Mouse (Mus musculus): ENCODE measurements at regions not wholly inside any gene's neighbourhood (a gene's known extent, or its start where the extent isn't known, plus 50 kb on each side); places are given as distances from the start of the nearest gene placed in this dataset.

DNA sequence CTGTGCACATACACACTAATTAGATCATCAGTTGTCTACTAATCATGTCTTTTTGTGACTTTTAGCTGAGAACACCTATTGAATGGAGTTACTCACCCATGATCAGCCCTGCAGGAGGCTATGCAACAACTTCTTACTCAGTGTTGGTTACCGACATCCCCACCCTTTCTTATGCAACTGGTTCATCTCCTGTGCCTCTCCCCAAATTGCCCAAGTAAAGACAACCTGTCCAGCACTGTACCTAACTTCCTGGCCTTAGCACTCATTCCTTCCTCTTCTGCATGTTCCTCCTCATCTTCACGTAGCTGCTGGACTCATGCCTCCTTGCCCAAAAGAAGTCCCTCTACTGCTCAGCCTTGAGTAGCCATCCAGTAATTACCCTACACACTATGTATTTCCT is 76.2 kb upstream of the Klf7 start:
- no peak overlapping the region for H3K4me2 ChIP-seq (ENCODE audit: low read depth, low read length)
- no peak overlapping the region for H3K9ac ChIP-seq (ENCODE audit: low read depth, low read length)
- no peak overlapping the region for H3K27ac ChIP-seq (ENCODE audit: low read length)
- no peak for ATAC-seq
- H3K27me3 ChIP-seq (replicated peaks; ENCODE audit: control insufficient read depth, insufficient read depth, low read length): no peaks in the 10 kb centered on the region
- 79% methylated on average over 2 of the region's 2 CpGs for WGBS
- no peak overlapping the region for H3K4me3 ChIP-seq (ENCODE audit: low read length)
- 0 out of 2 replicates have a peak, but pooled peaks cover 4% of the 10 kb centered on the region for H3K4me1 ChIP-seq (ENCODE audit: control insufficient read depth, insufficient read depth, low read length)
- no peaks in the 10 kb centered on the region for H3K9me3 ChIP-seq (ENCODE audit: control insufficient read depth, low read length)
- no peaks in the 10 kb centered on the region for H3K36me3 ChIP-seq (ENCODE audit: control insufficient read depth, insufficient read depth, low read length)

DNA sequence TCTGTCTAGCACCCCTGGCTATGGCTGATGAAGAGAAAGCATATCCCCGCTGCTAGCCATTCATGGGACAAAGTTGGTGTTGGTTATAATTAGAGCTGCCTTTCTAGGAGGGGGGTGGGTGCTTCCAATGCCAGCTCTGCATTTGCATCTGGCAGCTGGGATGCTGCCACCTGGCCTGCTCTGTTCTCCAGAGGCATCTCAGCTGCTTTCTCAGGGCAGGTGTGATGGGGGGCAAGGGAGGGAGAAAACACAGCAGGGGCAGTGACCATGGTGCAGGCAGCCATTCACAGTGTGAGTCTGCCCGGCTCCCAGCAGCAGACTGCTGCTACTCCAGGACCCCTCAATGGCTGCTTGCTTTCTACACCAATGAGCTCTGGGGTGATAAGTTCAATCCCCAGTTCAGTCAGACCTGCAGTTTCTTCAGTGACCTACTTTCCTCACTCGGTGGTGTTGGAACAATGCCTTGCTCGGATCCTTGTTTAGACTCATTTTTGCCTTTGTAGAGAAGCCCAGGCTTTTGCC is 73.9 kb upstream of the Klf7 start:
- H3K27me3 ChIP-seq (replicated peaks; ENCODE audit: control insufficient read depth, insufficient read depth, low read length): no peaks in the 10 kb centered on the region
- 35% methylated on average over 4 of the region's 4 CpGs for WGBS
- no peak for ATAC-seq

DNA sequence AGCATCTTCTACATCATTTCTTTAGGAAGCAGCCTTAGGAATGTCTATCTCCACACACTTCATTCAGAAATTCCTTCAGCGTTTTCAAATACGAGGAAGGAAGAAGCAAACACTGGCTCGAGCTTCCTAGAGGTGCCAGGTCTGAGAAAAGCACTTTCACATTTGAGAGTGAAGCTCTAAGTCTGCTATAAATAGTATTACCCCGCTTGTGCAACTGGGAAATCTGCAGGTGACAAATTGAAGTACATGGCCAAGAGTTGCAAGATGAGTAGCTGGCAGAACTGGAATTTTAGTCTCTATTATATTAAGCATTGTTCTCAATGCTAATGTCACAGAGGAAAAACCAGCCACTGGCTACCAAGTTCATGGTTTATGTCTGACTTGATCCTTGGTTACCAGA is 73.2 kb upstream of the Klf7 start:
- ATAC-seq: no peak
- Histone ChIP-seq H3K27me3 (replicated peaks; ENCODE audit: control insufficient read depth, insufficient read depth, low read length) (no peaks in the 10 kb centered on the region), H3K9ac (ENCODE audit: low read depth, low read length) (no peak overlapping the region), H3K9me3 (ENCODE audit: control insufficient read depth, low read length) (no peaks in the 10 kb centered on the region), H3K4me2 (ENCODE audit: low read depth, low read length) (no peak overlapping the region), H3K4me1 (ENCODE audit: control insufficient read depth, insufficient read depth, low read length) (peaks cover 11% of the 10 kb centered on the region), H3K27ac (ENCODE audit: low read length) (no peak overlapping the region), H3K4me3 (ENCODE audit: low read length) (no peak overlapping the region), H3K36me3 (ENCODE audit: control insufficient read depth, insufficient read depth, low read length) (no peaks in the 10 kb centered on the region)
- 57% methylated on average over 4 of the region's 4 CpGs for WGBS

More for the DNA sequence above, 73.9 kb upstream of the Klf7 start:
- Histone ChIP-seq H3K9ac (ENCODE audit: low read depth, low read length) (no peak overlapping the region), H3K27ac (ENCODE audit: low read length) (no peak overlapping the region), H3K4me2 (ENCODE audit: low read depth, low read length) (no peak overlapping the region), H3K4me3 (ENCODE audit: low read length) (no peak overlapping the region), H3K36me3 (ENCODE audit: control insufficient read depth, insufficient read depth, low read length) (no peaks in the 10 kb centered on the region), H3K9me3 (ENCODE audit: control insufficient read depth, low read length) (no peaks in the 10 kb centered on the region), H3K4me1 (ENCODE audit: control insufficient read depth, insufficient read depth, low read length) (peaks cover 11% of the 10 kb centered on the region)

DNA sequence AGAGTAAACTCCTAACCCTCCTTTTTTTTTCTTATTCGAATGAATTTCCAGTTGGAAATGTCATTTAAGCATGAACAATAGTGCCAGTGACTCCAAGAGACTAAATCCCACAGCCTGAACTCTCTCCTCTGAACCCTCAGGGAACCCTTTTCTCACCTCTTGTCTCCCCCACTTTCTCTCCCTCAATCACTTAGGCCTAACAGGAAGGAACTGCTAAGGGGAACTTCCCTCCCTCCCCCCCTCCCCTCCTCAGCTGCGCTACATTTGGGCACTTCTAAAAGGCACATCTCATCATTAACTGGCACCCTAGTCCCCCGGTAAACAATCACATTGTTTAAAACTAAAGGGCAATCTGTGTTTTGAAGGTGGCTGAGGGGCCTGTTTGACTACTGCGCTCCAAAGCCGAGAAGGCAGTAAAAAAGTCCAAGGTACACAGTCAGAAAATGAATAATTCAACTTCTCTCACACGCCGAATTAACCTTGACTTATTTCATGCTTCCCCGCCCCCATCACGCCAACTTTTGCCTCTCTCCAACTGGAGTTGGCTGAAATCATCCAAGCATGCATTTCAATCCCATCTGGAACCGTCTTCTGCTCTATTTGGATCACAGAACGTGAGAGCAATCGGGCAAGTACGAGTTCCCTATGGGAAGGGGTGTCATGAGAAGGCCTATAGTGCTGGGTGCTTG is 71.2 kb upstream of the Klf7 start:
- 44% methylated on average over 13 of the region's 13 CpGs for WGBS
- no peaks in the 10 kb centered on the region for H3K27me3 ChIP-seq (replicated peaks; ENCODE audit: control insufficient read depth, insufficient read depth, low read length)
- H3K9ac ChIP-seq (ENCODE audit: low read depth, low read length): no peak overlapping the region
- H3K36me3 ChIP-seq (ENCODE audit: control insufficient read depth, insufficient read depth, low read length): no peaks in the 10 kb centered on the region
- H3K4me2 ChIP-seq (ENCODE audit: low read depth, low read length): peak overlapping the region; percentile 8; the same call in 1 of the 2 replicates
- H3K4me3 ChIP-seq (ENCODE audit: low read length): no peak overlapping the region
- ATAC-seq: peak; percentile 75
- H3K9me3 ChIP-seq (ENCODE audit: control insufficient read depth, low read length): no peaks in the 10 kb centered on the region
- peak overlapping the region; percentile 53 for H3K27ac ChIP-seq (ENCODE audit: low read length)
- H3K4me1 ChIP-seq (ENCODE audit: control insufficient read depth, insufficient read depth, low read length): peaks cover 11% of the 10 kb centered on the region

DNA sequence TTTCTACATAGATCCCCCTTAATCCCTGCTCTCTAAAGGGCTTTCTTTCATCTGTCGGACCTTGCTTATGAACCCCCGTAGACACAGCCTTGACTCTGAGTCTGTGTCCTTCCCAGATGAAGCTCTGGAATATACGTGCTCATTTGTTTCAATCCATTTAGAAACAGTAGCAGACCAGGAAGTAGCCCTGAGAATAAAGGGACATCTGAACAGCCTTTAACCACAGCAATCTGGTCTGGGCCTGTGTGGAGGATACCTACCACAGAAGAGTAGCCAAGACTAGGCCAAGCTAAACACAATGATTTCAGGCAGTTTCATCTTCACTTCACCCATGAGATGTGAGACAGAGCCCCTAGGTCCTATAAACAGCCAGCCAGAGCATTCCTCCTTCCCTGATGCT is 70.7 kb upstream of the Klf7 start:
- Histone ChIP-seq H3K9me3 (ENCODE audit: control insufficient read depth, low read length) (no peaks in the 10 kb centered on the region), H3K27me3 (replicated peaks; ENCODE audit: control insufficient read depth, insufficient read depth, low read length) (no peaks in the 10 kb centered on the region), H3K27ac (ENCODE audit: low read length) (peak overlapping the region; percentile 53), H3K4me1 (ENCODE audit: control insufficient read depth, insufficient read depth, low read length) (peaks cover 11% of the 10 kb centered on the region), H3K4me2 (ENCODE audit: low read depth, low read length) (no peak overlapping the region), H3K36me3 (ENCODE audit: control insufficient read depth, insufficient read depth, low read length) (no peaks in the 10 kb centered on the region), H3K9ac (ENCODE audit: low read depth, low read length) (no peak overlapping the region), H3K4me3 (ENCODE audit: low read length) (no peak overlapping the region)
- ATAC-seq: peak; percentile 50; the same call in 1 of the 2 replicates
- 64% methylated on average over 3 of the region's 3 CpGs for WGBS

DNA sequence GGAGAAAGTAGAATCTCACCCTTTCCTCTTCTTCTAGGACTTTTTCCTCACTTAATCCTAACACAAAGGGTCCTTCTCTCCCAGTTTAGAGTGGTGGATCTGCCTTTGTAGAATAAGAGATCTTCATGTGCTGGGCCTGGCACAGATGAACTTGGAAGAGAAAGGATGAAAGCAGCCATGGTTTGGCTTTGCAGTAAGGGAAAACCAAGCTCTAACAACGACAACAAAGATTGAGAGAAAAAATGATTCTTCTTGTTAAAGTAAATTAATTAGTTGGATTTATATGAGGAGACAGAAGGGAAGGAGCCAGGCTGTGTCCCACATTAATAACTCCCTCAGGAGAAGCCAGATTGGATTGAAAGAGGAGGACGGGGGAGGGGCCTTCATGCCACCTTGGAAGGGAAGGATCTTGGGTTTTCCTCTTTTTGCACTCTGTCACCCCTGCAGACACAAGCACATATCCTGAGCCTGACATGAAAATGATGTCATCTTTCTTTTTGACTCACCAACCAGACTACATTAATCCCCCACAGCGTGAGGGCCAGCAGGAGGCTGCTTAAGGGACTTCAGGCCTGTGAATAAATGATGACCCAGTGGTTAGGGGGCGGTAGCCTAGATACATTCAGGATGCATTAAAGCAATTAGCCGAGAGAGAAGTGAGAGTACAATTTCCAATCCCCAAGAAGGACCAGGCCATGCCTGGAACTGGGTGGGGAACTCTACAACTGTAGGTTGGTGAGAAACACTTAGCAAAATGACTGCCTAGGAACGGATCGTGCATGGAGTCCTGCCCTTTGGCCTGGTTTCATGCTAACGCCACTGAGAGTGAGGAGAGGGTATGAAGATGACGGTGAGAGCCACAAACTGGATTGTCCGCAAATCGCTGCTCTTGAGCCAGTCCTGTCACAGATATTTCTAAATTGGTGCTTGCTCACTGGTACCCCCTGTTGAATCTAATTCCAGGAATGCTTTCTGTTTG is 69.4 kb upstream of the Klf7 start:
- no peak overlapping the region for H3K4me3 ChIP-seq (ENCODE audit: low read length)
- peaks cover 11% of the 10 kb centered on the region for H3K4me1 ChIP-seq (ENCODE audit: control insufficient read depth, insufficient read depth, low read length)
- no peak for ATAC-seq
- H3K27ac ChIP-seq (ENCODE audit: low read length): no peak overlapping the region
- 76% methylated on average over 11 of the region's 11 CpGs for WGBS
- no peak overlapping the region for H3K4me2 ChIP-seq (ENCODE audit: low read depth, low read length)
- no peak overlapping the region for H3K9ac ChIP-seq (ENCODE audit: low read depth, low read length)
- H3K36me3 ChIP-seq (ENCODE audit: control insufficient read depth, insufficient read depth, low read length): no peaks in the 10 kb centered on the region
- no peaks in the 10 kb centered on the region for H3K27me3 ChIP-seq (replicated peaks; ENCODE audit: control insufficient read depth, insufficient read depth, low read length)
- no peaks in the 10 kb centered on the region for H3K9me3 ChIP-seq (ENCODE audit: control insufficient read depth, low read length)

DNA sequence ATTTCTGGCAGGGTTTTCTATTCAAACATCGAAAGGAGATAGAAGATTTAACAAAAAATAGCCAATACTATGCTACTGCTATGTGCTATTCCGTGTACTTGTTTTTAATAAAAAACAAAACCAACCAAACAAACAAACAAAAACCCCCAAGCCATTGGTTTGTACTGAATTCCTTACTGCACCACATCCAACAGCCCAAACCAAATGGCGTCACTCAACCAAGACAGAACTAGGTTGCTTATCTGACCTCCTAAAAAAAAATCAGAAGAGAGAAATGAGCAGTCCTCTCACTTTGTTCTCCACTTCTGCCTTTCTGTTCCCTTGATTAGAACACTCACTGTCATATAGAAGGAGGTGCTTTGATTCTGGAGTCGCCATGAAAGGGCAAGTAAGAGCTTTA is 68.6 kb upstream of the Klf7 start:
- Histone ChIP-seq H3K4me2 (ENCODE audit: low read depth, low read length) (no peak overlapping the region), H3K27me3 (replicated peaks; ENCODE audit: control insufficient read depth, insufficient read depth, low read length) (no peaks in the 10 kb centered on the region), H3K36me3 (ENCODE audit: control insufficient read depth, insufficient read depth, low read length) (no peaks in the 10 kb centered on the region), H3K9ac (ENCODE audit: low read depth, low read length) (no peak overlapping the region), H3K4me3 (ENCODE audit: low read length) (no peak overlapping the region), H3K4me1 (ENCODE audit: control insufficient read depth, insufficient read depth, low read length) (peaks cover 11% of the 10 kb centered on the region), H3K9me3 (ENCODE audit: control insufficient read depth, low read length) (no peaks in the 10 kb centered on the region), H3K27ac (ENCODE audit: low read length) (no peak overlapping the region)
- 90% methylated on average over 4 of the region's 4 CpGs for WGBS
- no peak for ATAC-seq

DNA sequence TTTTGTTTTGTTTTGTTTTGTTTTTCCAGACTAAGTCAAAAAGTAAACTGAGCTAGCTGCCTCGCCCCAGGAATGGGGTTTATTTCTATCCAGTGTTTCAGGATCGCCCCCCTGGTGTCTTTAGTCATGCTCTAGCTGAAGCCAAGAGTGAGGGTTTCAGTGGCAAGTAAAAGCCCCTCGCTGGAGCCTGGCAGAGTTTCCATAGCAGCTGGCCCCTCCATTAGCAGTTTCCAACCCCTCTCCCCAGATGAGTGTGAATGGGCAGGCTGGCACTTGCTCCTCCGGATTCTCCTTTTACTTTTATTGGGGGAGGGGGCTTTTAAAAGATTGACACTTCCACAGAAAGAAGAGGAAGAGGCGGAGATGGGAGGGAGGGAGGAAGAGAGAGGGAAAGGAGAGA is 68.0 kb upstream of the Klf7 start:
- no peak overlapping the region for H3K4me3 ChIP-seq (ENCODE audit: low read length)
- H3K9ac ChIP-seq (ENCODE audit: low read depth, low read length): no peak overlapping the region
- no peak for ATAC-seq
- H3K27me3 ChIP-seq (replicated peaks; ENCODE audit: control insufficient read depth, insufficient read depth, low read length): no peaks in the 10 kb centered on the region
- WGBS: 41% methylated on average over 5 of the region's 5 CpGs
- H3K9me3 ChIP-seq (ENCODE audit: control insufficient read depth, low read length): no peaks in the 10 kb centered on the region
- peaks cover 11% of the 10 kb centered on the region for H3K4me1 ChIP-seq (ENCODE audit: control insufficient read depth, insufficient read depth, low read length)
- H3K27ac ChIP-seq (ENCODE audit: low read length): no peak overlapping the region
- H3K4me2 ChIP-seq (ENCODE audit: low read depth, low read length): no peak overlapping the region
- no peaks in the 10 kb centered on the region for H3K36me3 ChIP-seq (ENCODE audit: control insufficient read depth, insufficient read depth, low read length)

DNA sequence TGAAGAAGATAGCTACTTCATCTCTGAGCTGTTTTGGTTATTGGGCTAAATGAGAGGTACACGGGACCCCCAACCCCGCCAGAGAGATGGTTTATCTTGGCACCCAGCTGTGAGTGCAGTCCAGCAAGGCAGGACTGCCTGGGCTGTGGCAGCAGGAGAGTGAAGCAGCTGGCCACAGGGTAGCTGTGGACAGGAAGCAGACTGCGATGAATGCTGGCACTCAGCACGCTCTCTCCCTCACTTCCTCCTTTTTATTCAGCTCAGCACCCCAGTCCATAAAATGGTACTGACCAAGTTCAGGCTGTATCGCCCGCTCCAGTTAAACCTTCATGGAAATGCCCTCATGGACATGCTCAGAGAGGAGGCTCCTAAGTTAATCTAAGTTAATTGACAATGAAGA is 67.4 kb upstream of the Klf7 start:
- no peaks in the 10 kb centered on the region for H3K36me3 ChIP-seq (ENCODE audit: control insufficient read depth, insufficient read depth, low read length)
- no peaks in the 10 kb centered on the region for H3K9me3 ChIP-seq (ENCODE audit: control insufficient read depth, low read length)
- no peak overlapping the region for H3K9ac ChIP-seq (ENCODE audit: low read depth, low read length)
- WGBS: 48% methylated on average over 6 of the region's 6 CpGs
- H3K4me2 ChIP-seq (ENCODE audit: low read depth, low read length): no peak overlapping the region
- no peak overlapping the region for H3K4me3 ChIP-seq (ENCODE audit: low read length)
- H3K27ac ChIP-seq (ENCODE audit: low read length): no peak overlapping the region
- peaks cover 11% of the 10 kb centered on the region for H3K4me1 ChIP-seq (ENCODE audit: control insufficient read depth, insufficient read depth, low read length)
- no peaks in the 10 kb centered on the region for H3K27me3 ChIP-seq (replicated peaks; ENCODE audit: control insufficient read depth, insufficient read depth, low read length)
- no peak for ATAC-seq
